Mouse (Mus musculus) liver, adult 2 months (tissue): ENCODE measurements around the gene St6galnac3. TPM values are rescaled to one million over a fixed set of nuclear protein-coding genes. Genes with fewer than 3 reads are reported as not detected.

ENCODE experiments used
- DNase-seq: peaks from one replicate; pipeline ENCODE4 v3.0.0-alpha.2; 2011; ENCODE audit warnings: low read depth, low spot score; ENCODE audit errors: extremely low read depth
- H3K27ac ChIP-seq: fragments of 200-500 bp; replicated peaks from 2 replicates; pipeline ENCODE4 v1.5.1; 2012; ENCODE audit warnings: low read depth, mild to moderate bottlenecking, control low read depth, inconsistent platforms, low read length; ENCODE audit not compliant: insufficient read depth
- H3K27me3 ChIP-seq: fragments of 200-500 bp; 2 replicates; pipeline ENCODE4 v1.6.1; 2012; ENCODE audit warnings: mild to moderate bottlenecking, moderate library complexity, low read length, inconsistent platforms; ENCODE audit not compliant: control insufficient read depth, insufficient read depth
- H3K36me3 ChIP-seq: fragments of 200-500 bp; 2 replicates; pipeline ENCODE4 v1.6.1; 2012; ENCODE audit warnings: low read length, inconsistent platforms; ENCODE audit not compliant: control insufficient read depth, insufficient read depth
- H3K4me1 ChIP-seq: fragments of 200-500 bp; 2 replicates; pipeline ENCODE4 v1.6.1; 2011; ENCODE audit warnings: low read length; ENCODE audit not compliant: control insufficient read depth, insufficient read depth
- H3K4me3 ChIP-seq: fragments of 200-500 bp; 2 replicates; pipeline ENCODE4 v1.5.1; 2011; ENCODE audit warnings: low read depth, mild to moderate bottlenecking, control low read depth, low read length, moderate library complexity; ENCODE audit not compliant: insufficient read depth
- H3K79me2 ChIP-seq: fragments of 200-500 bp; 2 replicates; pipeline ENCODE4 v1.6.1; 2012; ENCODE audit warnings: inconsistent platforms, mild to moderate bottlenecking, low read length, moderate library complexity; ENCODE audit not compliant: control insufficient read depth, insufficient read depth
- H3K9ac ChIP-seq: fragments of 200-500 bp; 2 replicates; pipeline ENCODE4 v1.6.1; 2012; ENCODE audit warnings: low read depth, mild to moderate bottlenecking, control low read depth, inconsistent platforms, low read length
- CTCF ChIP-seq: fragments of 200-500 bp; IDR thresholded peaks from 2 replicates; pipeline ENCODE4 v1.5.1; 2011; ENCODE audit warnings: low read depth, low read length, control low read depth
- POLR2A ChIP-seq: fragments of 200-500 bp; IDR thresholded peaks from 2 replicates; pipeline ENCODE4 v1.6.1; 2011; ENCODE audit warnings: low read length, control low read depth; ENCODE audit not compliant: insufficient read depth; ENCODE audit errors: extremely low read depth
- WGBS: fragments of 180-500 bp; shearing (Covaris S2); methylation state at CpG from one replicate; pipeline ENCODE4 v1.1.7; 2018; 5-methylcytosine and 5-hydroxymethylcytosine counted together
- polyA plus RNA-seq: library from polyadenylated mRNA; depleted of rRNA; stranded (reverse); fragments of >200 nt; gene quantifications from 2 replicates; pipeline ENCODE4 v1.2.3, GENCODE M21; 2012
- total RNA-seq: library from RNA; depleted of rRNA; stranded (reverse); fragments of >200 nt; gene quantifications from 2 replicates; pipeline ENCODE4 v1.2.3, GENCODE M21; 2014

The St6galnac3 gene
- total and polyA plus RNA-seq, 2 experiments = 0.24 to 0.83 TPM

GRCm38 (mm10) chr3:153408361-153408760 is 316.6 kb downstream of the St6galnac3 start:
- H3K4me3 ChIP-seq = no peak overlapping the region
- WGBS = 83% methylated on average over 6 of the region's 6 CpGs
- DNase-seq = no peak
- no peak overlapping the region for H3K27ac ChIP-seq
- no peaks in the 10 kb centered on the region for H3K79me2 ChIP-seq
- no peaks in the 10 kb centered on the region for H3K4me1 ChIP-seq
- TF ChIP-seq POLR2A = no peak
- no peak for TF ChIP-seq CTCF
- H3K9ac ChIP-seq = no peak overlapping the region
- H3K36me3 ChIP-seq = no peaks in the 10 kb centered on the region
- H3K27me3 ChIP-seq = no peaks in the 10 kb centered on the region

- H3K27ac ChIP-seq = no peak overlapping the region
- H3K79me2 ChIP-seq = no peaks in the 10 kb centered on the region
- H3K36me3 ChIP-seq = no peaks in the 10 kb centered on the region
- H3K9ac ChIP-seq = no peak overlapping the region
- no peak overlapping the region for H3K4me3 ChIP-seq
- WGBS = 94% methylated on average over 6 of the region's 6 CpGs
- H3K27me3 ChIP-seq = no peaks in the 10 kb centered on the region
- DNase-seq = no peak
- H3K4me1 ChIP-seq = no peaks in the 10 kb centered on the region
- TF ChIP-seq CTCF (no peak), POLR2A (no peak)
Measured at GRCm38 (mm10) chr3:153407698-153408097, 317.3 kb downstream of the St6galnac3 start.

GRCm38 (mm10) chr3:153406858-153407257 is 318.1 kb downstream of the St6galnac3 start:
- Histone ChIP-seq H3K9ac (no peak overlapping the region), H3K4me3 (no peak overlapping the region), H3K79me2 (no peaks in the 10 kb centered on the region), H3K27me3 (no peaks in the 10 kb centered on the region), H3K36me3 (no peaks in the 10 kb centered on the region), H3K27ac (no peak overlapping the region), H3K4me1 (no peaks in the 10 kb centered on the region)
- DNase-seq = no peak
- 78% methylated on average over 1 of the region's 1 CpGs for WGBS
- TF ChIP-seq POLR2A = no peak

GRCm38 (mm10) chr3:153406220-153406619 is 318.8 kb downstream of the St6galnac3 start:
- Histone ChIP-seq H3K27me3 (no peaks in the 10 kb centered on the region), H3K4me3 (no peak overlapping the region), H3K9ac (no peak overlapping the region), H3K79me2 (no peaks in the 10 kb centered on the region), H3K27ac (no peak overlapping the region), H3K4me1 (no peaks in the 10 kb centered on the region), H3K36me3 (no peaks in the 10 kb centered on the region)
- WGBS = 77% methylated on average over 4 of the region's 4 CpGs
- TF ChIP-seq CTCF = no peak
- TF ChIP-seq POLR2A = no peak
- peak; percentile 7 for DNase-seq

GRCm38 (mm10) chr3:153405643-153406042 is 319.3 kb downstream of the St6galnac3 start:
- 90% methylated on average over 10 of the region's 10 CpGs for WGBS
- no peak overlapping the region for H3K9ac ChIP-seq
- DNase-seq = no peak
- no peaks in the 10 kb centered on the region for H3K79me2 ChIP-seq
- no peaks in the 10 kb centered on the region for H3K4me1 ChIP-seq
- no peaks in the 10 kb centered on the region for H3K27me3 ChIP-seq
- no peak overlapping the region for H3K4me3 ChIP-seq
- no peak for TF ChIP-seq POLR2A
- TF ChIP-seq CTCF = no peak
- H3K36me3 ChIP-seq = no peaks in the 10 kb centered on the region
- no peak overlapping the region for H3K27ac ChIP-seq

GRCm38 (mm10) chr3:153400259-153400658 is 324.7 kb downstream of the St6galnac3 start:
- Histone ChIP-seq H3K79me2 (no peaks in the 10 kb centered on the region), H3K4me3 (no peak overlapping the region), H3K4me1 (no peaks in the 10 kb centered on the region), H3K27me3 (no peaks in the 10 kb centered on the region), H3K36me3 (no peaks in the 10 kb centered on the region), H3K27ac (no peak overlapping the region), H3K9ac (no peak overlapping the region)
- TF ChIP-seq CTCF (no peak), POLR2A (no peak)
- WGBS = 97% methylated on average over 3 of the region's 3 CpGs
- DNase-seq = no peak
